Mouse (Mus musculus) fat pad, adult 2 months (tissue): ENCODE data around the gene Sh3pxd2a.

Experiments used
- DNase-seq: peaks from one replicate; pipeline ENCODE4 v3.0.0-alpha.2; 2011; ENCODE audit warnings: low read depth, low spot score; ENCODE audit errors: extremely low read depth

Gene Sh3pxd2a

DNA sequence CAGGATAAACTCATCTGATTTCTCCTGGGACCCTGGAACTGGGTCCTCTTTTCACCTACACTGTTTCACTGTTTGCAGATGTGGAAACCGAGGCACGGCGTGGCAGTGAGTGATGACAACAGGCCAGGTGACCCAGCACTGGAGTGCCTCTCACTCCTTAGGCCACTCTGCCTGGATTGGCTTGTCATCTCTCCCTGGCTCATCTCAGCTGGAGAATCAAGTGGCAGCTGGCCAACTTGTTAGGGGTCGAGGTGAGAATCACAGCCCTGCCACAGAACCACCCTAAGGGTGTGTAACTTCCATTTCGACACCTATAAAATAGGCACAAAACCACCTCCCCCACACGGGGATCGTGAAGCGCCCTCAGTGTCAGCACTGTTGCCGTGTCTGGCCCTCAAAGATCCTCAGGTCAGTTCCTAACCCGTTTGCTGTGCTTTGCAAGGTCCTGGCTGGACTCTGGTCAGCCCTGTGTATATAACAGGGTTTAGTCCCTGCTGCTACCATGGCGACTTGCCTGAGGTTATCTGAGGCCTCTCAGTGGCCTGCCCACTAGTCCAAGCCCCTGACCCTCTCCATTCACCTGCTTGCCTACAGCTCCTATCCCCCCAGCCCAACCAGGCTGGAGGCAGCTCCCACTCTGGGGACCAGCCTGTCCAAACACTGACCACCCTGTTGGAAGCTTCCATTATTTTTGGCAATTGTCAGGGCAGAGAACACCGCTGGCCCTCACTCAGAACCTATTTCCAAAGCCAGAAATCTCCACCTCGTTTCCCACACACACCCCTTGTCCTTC, 6.3 kb downstream of the Sh3pxd2a start:
- DNase-seq: no peak

DNA sequence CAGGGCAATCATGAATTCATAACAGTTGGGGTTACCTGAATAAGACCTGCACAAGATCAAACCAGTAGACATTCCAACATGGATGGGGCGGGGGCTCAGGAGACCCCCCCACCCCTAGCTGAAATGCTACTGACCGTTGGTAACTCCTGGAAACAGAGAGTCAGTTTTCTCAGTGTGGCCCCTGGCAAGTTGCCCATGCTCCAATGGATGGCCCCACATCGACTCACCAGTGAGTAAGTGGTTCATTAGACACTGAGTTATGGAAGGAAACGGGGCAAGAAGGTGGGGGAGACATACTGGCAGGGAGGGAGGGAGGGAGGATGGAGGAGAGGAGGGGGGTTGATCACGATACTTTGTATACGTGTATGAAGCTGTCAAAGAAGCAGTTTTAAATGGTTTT, 8.2 kb downstream of the Sh3pxd2a start:
- no peak for DNase-seq

DNA sequence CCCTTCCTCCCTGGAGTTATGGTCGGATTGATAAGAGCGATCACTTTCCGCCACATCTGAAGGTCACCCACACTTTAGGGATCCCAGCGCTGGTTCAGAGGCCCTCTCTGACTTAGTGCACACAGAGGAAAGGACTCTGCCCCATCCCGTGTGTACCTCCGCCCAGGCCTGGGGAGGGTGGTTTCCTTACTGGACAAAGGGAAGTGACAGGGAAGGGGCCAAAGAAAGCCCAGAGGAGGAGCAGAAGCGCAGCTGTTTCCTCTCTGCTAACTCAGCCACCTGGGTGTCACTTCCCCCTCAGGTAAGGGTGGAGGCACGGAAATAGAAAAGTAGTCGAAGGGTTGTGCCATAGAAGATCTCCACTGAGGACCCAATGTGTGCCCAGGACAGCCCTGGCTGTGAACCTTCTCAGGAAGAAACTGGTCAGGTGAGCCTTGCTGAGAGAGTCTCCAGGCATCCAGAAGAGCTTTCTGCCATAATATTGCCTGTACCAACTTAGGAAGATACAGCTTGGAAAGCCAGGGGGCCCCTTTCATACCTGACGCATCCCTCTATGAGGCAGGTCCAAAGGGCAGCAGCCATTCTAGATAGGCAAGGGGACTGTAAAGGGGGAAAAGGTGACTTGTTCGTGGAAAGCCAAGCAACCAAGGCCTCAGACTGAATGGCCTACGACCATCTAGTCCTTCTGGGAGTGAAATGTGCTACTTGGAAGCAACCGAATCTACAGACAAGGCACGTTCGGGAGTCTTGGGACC, 9.0 kb downstream of the Sh3pxd2a start:
- DNase-seq: no peak

DNA sequence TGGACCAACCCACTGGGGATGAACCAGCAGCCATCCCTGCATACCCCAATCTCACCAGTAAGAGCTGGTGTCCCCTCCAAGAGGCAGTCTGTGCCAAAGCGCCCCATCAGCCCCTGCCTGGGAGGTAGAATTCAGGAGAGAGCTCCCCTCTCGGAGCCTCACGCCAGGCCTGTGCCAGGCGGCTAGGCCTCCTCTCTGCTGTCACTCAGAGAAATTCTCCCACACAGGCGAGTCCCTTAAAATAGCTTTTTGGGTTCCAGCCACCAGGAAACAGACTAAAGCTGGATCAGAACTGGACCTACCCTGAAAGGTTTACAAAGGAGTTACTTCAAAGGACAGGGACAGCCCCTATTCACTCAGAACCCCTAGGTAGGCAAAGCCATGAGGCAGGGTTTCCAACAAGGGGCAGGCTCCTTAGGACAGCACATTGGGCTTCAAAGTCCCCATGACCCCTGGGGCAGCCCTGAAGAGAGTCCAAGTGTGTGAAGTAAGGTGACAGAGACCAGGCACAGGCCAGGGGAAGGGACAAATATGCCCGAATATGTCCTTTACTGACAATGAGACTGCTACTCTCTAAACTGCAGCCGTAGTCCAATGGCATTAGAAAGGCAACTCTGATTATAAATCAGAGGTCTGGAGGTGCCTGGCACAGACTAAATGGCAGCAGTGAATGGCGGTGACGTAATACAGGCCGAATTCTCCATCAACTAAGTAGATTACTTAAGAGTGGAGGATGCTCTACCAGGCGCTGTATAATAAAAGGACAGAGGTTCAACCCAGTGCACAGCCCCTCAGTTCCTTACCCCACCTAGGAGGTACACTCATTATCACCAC, 9.8 kb downstream of the Sh3pxd2a start:
- no peak for DNase-seq

DNA sequence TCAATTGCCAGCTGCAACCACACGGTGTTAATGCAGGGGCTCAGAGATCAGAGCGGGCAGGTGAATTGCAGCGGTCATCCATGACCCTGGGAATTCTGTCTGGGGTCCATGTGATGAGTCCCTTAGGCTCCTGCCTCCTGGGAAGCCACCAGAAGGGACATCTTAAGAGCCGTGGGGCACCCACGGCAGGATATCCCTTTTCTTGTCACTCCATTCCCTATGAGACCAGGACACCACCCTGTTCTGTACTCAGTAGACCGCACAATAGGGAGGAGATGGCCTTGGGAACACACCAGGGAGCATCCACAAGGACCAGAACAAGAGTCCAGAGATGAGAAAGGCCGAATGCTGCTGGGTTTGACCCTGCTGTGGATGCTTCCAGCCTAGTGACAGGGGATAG, 10.8 kb downstream of the Sh3pxd2a start:
- no peak for DNase-seq

DNA sequence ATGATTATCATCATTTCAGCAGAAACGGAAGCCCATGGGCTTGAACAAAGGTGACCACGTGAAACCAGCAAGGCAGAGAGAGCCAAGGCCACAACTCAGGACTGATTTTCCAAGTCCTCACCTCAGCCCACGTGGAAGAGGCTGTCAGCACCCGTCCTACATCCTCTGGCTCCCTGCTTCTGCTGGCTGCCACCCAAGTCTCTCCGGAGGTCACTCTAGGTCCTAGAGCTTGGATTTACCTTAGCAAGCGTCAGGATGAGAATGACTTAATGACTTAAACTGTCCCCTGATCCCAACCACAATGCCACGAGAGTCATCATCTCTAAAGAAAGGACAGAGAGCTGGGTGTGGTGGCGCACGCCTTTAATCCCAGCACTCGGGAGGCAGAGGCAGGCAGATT, 11.5 kb downstream of the Sh3pxd2a start:
- no peak for DNase-seq

DNA sequence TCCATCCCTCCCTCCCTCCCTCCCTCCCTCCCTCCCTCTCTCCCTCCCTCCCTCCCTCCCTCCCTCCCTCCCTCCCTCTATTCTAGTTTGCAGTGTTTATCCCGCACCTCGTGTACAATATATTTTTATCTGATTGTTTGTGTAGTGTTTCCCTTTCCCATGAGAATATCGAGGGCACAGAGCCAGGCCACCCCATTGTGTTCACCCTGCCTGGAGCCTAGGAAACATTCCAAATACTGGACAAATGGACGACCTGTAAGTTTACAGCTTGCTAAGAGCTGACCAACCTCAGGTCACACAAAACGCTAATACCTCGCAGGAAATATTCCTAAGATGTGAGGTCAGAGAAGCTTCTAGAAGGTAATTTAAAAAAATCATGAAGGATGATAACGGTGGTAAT, 12.0 kb downstream of the Sh3pxd2a start:
- no peak for DNase-seq

DNA sequence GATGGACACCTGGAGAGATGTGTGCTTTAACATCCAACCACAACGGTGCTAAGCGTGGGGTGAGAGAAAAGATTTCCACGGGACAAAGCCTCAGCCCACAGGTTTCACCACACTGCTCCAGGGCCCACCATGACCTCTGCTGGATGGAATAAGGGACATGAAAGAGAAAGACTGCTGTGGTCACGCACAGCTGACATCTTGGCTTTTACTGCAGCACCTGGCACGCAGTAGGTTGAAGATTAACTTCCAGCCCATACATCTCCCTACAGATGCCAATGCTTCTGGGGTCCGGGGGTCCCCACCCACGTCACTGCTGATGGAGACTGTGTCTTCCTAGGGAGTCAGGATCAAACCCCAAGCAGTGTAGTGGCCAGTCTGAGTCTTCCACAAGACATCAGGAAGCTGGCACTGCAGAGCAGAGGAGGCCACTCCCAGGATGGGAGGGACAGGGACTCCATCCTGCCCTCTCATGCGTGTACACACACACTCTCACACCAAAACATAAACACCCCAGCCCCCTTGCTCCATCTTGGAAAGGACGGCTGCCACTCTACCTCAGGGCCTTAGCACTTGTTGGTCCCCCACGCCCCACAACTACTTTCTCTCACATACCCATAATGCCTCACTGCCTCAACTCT, 12.6 kb downstream of the Sh3pxd2a start:
- no peak for DNase-seq

DNA sequence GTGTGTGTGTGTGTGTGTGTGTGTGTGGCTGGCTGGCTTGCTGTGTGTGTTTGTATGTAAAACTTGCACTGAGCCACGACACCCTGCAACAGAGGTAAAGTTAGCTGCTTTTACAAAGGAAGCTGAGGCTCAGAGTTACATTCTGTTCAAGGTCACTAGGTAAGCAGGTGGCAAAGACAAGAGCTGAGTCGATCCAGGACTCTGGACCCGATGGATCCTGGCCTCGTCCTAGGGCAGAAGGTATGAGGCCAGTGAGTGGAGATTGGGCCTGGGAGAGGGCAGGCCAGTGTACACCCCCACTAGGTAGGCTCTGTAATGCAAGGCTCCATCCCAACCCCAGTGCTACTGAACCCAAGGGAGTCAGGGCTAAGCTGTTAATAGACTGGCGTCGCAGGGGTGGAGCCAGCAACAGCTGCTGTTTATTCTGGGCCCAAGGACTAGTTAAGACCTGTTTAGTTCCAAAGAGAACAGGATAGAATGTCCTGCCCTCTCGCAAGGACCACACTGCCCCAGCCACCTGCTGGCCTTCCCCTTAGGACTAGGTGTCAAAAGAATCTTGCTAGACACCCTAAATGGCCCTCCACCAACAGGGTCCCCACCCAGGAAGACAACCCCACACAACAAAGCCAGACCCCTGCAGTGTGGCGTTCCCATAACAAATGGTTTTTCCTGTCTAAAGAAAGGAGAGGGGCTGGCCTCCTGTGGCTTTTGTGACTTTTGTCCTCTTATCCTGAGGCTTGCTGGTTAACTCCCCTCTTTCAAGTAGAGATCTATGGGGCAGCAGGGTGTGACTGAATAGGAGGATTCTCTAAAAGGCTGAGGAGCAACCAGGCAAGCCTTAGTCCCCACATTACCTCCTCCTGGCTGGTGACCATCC, 13.7 kb downstream of the Sh3pxd2a start:
- DNase-seq: no peak

DNA sequence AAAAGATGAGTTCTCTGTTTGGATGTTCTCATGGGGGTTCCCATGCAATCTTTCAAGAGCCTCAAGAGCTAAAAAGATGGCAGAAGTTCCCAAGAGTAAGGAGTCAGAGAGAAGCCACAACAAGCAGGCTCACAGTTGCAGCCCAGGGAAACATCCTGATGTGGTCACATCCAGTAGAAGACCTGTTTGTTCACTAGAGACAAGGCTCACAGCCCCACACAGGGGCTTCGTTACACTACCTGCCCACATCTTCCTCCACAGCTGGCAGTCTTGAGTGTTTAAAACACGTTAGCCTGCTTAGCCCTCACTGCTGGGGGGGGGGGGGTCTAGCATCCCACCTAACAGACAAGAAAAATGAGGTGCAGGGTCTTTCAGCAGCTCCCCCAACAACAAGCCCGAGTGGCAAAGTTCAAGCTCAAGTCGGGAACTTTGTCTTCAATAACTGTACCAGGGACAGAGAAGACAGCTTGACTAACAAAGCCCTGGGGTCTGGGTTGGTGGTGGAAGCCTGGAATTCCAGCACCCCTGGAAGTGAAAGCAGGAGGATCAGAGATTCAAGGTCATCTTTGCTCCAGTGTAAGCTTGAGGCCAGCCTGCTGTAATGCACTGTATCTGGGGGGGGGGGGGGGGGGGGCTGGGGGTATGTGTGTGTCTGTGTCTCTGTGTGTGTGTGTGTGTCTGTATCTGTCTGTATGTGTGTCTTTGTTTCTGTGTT, 14.5 kb downstream of the Sh3pxd2a start:
- DNase-seq: no peak

DNA sequence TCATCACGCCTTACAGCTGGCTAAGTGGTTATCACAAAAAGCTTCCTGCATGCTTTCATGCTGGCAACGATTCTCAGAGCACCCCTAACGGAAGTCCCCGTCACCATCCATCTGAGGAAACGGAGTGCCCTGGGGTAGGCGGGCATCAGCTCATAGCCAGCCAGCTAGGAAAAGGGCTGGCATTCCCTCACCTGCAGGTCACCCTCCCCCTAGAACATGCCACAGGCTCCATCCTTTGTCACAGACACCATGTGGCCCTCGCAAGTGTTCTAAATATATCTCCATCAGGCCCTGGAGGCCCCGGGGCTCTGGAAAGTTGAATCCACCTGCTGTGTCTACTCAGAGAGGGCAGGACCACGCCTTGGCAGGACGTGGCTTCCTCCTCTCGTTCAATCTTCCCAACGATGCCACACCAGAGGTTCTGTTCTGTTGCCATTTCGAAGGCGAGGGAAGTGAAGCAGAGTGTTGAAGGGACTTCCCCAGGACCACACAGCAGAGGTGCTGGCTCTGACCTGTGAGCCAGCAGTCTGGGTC, 15.5 kb downstream of the Sh3pxd2a start:
- no peak for DNase-seq

DNA sequence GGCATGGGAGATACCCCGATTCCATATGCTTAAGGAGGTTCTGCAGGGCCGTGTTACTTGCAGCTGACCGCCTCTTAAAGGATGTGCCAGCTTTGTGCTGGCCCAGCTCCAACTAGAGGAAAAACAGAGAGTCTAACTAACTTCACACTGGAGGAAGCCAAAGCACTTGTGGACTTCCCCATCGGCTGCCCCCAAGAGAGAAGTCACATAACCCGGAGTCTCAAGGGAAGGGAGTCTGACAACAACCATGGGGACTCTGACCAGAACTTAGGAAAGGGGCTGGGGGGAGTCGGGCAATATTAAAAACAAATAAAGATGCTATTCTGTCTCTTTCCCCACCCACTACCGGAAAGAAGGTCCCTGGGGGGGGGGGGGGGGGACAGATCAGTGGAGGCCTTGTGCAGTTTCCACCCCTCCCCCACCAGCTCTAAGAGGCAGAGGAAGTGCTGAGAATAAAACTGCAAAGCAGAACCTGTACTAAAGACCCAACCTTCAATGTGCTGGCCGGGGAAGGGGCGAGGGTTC, 17.3 kb downstream of the Sh3pxd2a start:
- no peak for DNase-seq

DNA sequence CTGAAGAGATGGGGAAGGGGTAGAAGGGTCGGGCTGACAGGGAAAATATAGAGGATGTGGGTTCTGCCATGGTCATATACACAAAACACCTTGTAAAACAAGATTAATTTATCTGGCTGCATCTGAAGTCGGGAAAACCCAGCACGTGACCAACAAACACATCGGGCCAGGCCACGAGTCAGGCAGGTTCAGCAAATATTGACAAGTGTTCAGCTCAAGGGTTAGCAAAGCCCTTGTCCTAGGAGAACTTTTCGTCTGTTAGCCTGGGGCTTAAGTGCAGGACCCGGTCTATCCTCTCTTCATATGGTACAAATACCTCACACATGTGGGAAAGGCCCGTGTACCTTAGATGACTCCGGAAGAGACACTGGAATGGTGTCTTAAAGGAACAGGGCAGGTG, 18.1 kb downstream of the Sh3pxd2a start:
- no peak for DNase-seq

DNA sequence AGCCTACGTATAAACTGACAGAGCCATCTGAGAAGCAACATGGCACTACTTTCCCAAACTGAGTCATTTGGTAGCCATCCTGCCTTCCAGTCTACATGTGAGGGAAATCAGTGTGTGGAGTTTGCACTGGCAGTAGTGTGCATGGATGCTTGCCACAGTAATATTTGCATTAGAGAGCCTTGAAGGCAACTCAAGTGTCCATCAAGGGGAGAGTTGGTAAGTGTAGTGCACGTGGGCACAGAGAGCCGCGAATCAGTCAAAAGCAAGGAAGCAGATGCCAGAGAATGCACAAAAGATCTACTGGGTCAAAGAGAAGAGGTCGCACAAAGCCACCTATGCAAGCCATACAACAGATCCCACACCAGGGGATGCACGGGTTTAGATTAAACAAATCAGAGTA, 18.5 kb downstream of the Sh3pxd2a start:
- DNase-seq: no peak

DNA sequence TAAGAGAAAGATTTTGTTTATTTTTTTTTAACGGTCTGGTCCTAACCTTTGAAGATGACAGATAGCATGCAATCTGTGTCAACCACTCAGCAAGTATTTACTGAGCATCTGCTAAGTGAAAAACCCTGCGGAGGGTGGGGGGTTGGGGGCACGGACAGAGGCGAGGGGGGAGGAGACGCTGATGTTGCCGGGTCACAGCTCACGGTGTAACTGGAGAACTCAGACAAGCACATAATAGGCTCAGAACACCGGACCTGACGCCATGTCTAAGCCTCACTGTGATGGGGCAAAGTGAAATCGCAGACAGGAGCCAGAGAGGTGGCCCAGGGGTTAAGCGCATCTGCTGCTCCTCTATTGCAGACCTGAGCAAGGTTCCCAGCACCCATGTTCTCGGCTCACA, 19.7 kb downstream of the Sh3pxd2a start:
- no peak for DNase-seq

DNA sequence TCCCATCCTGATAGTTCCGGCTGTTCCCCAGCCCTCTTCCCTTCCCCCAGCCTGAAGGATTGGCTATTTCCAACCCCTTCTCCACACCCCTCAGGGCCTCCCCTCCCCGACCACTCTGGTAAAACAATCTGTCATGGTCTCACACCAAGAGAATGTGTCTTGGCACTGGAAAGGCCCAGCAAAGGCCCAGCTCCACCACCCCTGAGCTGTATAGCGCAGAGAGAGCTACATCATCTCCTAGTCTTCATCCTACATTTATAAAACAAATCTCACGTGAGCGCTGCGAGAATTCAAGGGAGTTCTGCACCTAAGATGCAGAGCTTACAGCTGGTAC, 21.9 kb downstream of the Sh3pxd2a start:
- DNase-seq: no peak

DNA sequence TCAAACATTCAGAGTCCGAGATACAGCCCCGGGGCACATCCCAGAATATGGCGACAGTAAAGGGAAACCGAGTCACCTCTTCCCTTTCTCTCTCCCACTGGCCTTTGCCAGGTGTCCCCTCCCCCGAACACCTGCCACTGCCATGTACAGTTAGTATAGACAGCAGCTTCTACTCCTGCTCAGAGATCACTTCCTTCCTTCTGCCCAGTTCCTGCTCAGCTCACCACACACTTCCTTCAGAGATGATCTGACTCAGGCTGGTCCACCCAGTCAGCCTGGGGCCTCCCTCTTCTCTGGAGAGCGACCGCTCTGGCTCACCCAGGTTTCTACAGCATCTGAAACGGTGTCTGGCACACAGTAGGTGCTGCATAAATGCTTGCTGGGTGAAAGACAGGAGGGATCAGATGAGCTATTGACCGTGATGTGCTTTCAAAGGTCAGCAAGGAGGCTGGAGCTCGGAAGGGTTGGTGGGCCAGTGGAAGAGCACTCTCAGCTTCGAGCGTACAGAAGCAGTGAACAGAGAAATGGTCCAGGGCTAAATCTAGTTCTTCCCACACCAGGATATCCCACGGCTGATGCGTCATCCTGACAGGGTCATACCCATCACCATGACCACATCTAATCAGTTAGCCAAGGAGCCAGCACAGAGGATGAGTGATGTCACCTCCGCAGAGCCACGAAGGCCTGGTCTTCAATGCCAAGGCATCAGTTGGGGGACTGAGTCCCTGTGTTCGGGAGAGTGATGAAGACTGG, 22.5 kb downstream of the Sh3pxd2a start:
- no peak for DNase-seq

DNA sequence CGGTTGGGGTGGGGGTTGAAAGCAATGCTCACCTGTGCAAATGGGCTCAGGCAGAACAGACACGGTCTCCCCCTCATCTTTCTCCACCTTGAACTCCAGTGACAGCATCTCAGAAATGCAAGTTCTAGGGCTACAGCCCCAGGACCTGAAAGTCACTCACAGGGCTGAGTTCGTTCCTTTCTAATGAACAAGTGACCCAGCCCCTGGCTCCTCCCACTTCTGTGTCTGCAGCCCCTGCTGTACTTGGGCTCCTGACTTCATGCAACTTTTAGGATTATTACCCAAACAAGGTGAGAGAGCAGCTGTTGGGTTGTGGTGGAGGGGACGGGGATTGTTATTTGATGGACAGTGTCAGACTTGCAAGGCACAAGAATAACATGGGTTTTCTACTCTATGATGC, 23.2 kb downstream of the Sh3pxd2a start:
- DNase-seq: no peak

DNA sequence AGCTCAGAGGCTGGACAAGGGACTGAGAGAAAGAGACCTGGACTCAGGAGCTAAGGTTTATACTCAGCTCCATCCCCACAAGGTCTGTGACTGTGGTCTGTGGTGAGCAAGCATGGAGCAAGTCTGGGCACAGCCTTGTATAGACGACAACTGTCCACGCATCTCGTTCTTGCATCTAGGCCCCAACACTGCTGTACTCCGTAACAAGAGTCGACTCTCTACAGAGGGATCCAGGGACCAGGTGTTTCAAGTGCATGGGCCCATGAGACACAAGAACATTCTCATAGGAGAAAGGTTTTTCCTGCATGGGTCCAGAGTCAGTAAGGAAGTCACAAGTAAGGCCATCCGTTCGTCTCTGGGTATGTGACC, 23.8 kb downstream of the Sh3pxd2a start:
- no peak for DNase-seq
